Mouse (Mus musculus): ENCODE data around the gene Noc3l. TPM values are rescaled to one million over a fixed set of nuclear protein-coding genes. Genes with fewer than 3 reads are reported as not detected.

Gene Noc3l
- total RNA-seq (2012; rRNA removed) (17.2 and 20.0 TPM in 2 replicates), polyA plus RNA-seq (2012; ENCODE audit: insufficient read depth in 1 of 2, insufficient read length in 2 of 2, low read depth in 1 of 2, low replicate concordance in 2 of 2, missing spikeins in 1 of 2) (10 to 100 TPM in 1 of 2 experiments, not detected in 1; 20.3 TPM)

DNA sequence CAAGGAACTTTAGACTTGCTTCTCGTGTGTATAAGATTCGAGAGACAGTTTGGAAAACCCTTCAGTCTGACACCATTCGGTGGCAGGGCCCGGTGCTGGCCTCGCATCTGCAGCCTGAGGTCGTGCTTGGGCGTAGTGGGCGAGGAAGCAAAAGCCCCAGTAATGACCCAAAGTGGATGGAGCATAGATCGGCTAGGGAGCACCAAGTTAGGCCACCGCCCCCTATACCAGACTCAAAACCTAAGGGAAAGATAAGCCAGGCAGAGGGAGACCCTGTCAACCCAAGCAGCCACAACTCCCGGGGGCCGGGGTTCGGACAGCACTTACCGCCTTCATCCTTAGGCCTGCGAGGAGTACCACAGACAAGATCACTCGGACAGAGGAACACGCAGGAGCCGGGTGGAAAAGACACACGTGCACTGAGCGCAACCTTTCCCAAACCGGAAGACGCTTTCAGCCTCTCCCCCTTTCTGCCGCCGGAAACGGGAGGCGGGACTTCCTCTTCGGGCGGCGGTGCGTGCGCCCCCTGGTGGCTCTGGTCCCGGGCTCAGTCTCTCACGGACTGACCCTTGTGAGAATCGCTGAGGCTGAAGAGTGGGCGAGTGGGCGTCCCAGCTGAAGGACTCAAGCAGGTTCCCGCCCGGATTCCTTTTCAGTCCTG lies at the start of gene Noc3l:
Gene Noc3l, minus strand, starts transcription at position 472 of the 661 bp plus-strand sequence.
- peaks cover 0 to 10% of the 10 kb centered on the region in 2 experiments; a peak in 3 of 4 replicates for H3K4me1 ChIP-seq (ENCODE audit: control insufficient read depth in 1 of 2, insufficient read depth in 2 of 2, low read length in 2 of 2)
- TF ChIP-seq MEF2A (IDR thresholded peaks at IDR 0.05; ENCODE audit: extremely low read depth, insufficient replicate concordance, low read depth, low read length, poor library complexity, severe bottlenecking), result peak; percentile 27; the same call in 1 of the 2 replicates
- TF ChIP-seq TCF12 (IDR thresholded peaks at IDR 0.05; ENCODE audit: low read depth, low read length), result peak; percentile 67
- peak; percentile 97 for TF ChIP-seq MYC (IDR thresholded peaks at IDR 0.05; ENCODE audit: low read depth, low read length)
- TF ChIP-seq SIN3A (IDR thresholded peaks at IDR 0.05; ENCODE audit: low read length), result peak; percentile 98
- no peak for TF ChIP-seq ZC3H11A (IDR thresholded peaks at IDR 0.05; ENCODE audit: low read depth, low read length)
- peak; percentile 77 for TF ChIP-seq ZMIZ1 (IDR thresholded peaks at IDR 0.05; ENCODE audit: low read depth, low read length)
- TF ChIP-seq HCFC1 (IDR thresholded peaks at IDR 0.05; ENCODE audit: low read depth, low read length), result peak; percentile 88
- TF ChIP-seq MXI1 (IDR thresholded peaks at IDR 0.05; ENCODE audit: low read depth, low read length), result peak; percentile 100
- peak in 1 of 2 experiments; percentile 23; a peak in 1 of 4 replicates for TF ChIP-seq EP300 (IDR thresholded peaks at IDR 0.05; ENCODE audit: low read depth in 1 of 2, low read length in 2 of 2)
- TF ChIP-seq KAT2A (conservative IDR thresholded peaks at IDR 0.05; ENCODE audit: low read depth, low read length), result peak; percentile 62; the same call in 1 of the 2 replicates
- TF ChIP-seq E2F4 (IDR thresholded peaks at IDR 0.05; ENCODE audit: borderline replicate concordance, low read depth, low read length), result no peak
- no peak for TF ChIP-seq GABPA (IDR thresholded peaks at IDR 0.05; ENCODE audit: low read depth, low read length)
- no peak for TF ChIP-seq MYB (IDR thresholded peaks at IDR 0.05; ENCODE audit: low read depth, low read length)
- TF ChIP-seq ZKSCAN1 (IDR thresholded peaks at IDR 0.05; ENCODE audit: low read depth, low read length), result no peak
- TF ChIP-seq CHD1 (IDR thresholded peaks at IDR 0.05; ENCODE audit: low read depth, low read length), result no peak
- TF ChIP-seq NRF1 (IDR thresholded peaks at IDR 0.05; ENCODE audit: insufficient read depth, low read depth, low read length, poor library complexity, severe bottlenecking), result peak; percentile 59; the same call in 1 of the 2 replicates
- peak; percentile 28; the same call in 1 of the 2 replicates for TF ChIP-seq SMC3 (IDR thresholded peaks at IDR 0.05; ENCODE audit: low read depth, low read length)
- TF ChIP-seq POLR2AphosphoS2 (IDR thresholded peaks at IDR 0.05; ENCODE audit: low read length), result peak; percentile 82
- peak; percentile 74 for TF ChIP-seq TBP (IDR thresholded peaks at IDR 0.05; ENCODE audit: low read depth, low read length)
- TF ChIP-seq USF1 (IDR thresholded peaks at IDR 0.05; ENCODE audit: low read depth, low read length), result peak; percentile 37; the same call in 1 of the 2 replicates
- no peak for TF ChIP-seq TAL1 (IDR thresholded peaks at IDR 0.05; ENCODE audit: low read length)
- no peak for TF ChIP-seq JUND (IDR thresholded peaks at IDR 0.05; ENCODE audit: low read depth, low read length)
- peak; percentile 49; the same call in 1 of the 2 replicates for TF ChIP-seq MAZ (IDR thresholded peaks at IDR 0.05; ENCODE audit: low read depth, low read length)
- TF ChIP-seq POLR2AphosphoS5 (IDR thresholded peaks at IDR 0.05; ENCODE audit: borderline replicate concordance, low read depth, low read length), result no peak
- TF ChIP-seq GATA1 (IDR thresholded peaks at IDR 0.05; ENCODE audit: low read depth, low read length), result peak; percentile 34; the same call in 1 of the 2 replicates
- TF ChIP-seq USF2 (IDR thresholded peaks at IDR 0.05; ENCODE audit: borderline replicate concordance in 1 of 2, insufficient read depth in 1 of 2, low read depth in 1 of 2, low read length in 2 of 2), result no peak
- TF ChIP-seq CTCF (IDR thresholded peaks at IDR 0.05 in 2 of 3, conservative IDR thresholded peaks at IDR 0.05 in 1 of 3; ENCODE audit: control insufficient read depth in 1 of 3, insufficient read depth in 1 of 3, low read depth in 2 of 3, low read length in 3 of 3, poor library complexity in 1 of 3, severe bottlenecking in 1 of 3), result peak; percentile 64 to 93 (median 86)
- TF ChIP-seq RCOR1 (IDR thresholded peaks at IDR 0.05; ENCODE audit: low read depth, low read length), result 0 out of 2 replicates have a peak, but pooled peaks have one; percentile 23
- no peak for TF ChIP-seq RAD21 (IDR thresholded peaks at IDR 0.05; ENCODE audit: low read depth, low read length)
- TF ChIP-seq CHD2 (IDR thresholded peaks at IDR 0.05; ENCODE audit: low read length), result no peak
- peak; percentile 38; the same call in 1 of the 2 replicates for TF ChIP-seq ETS1 (IDR thresholded peaks at IDR 0.05; ENCODE audit: low read depth, low read length)
- peak; percentile 85; the same call in 1 of the 2 replicates for TF ChIP-seq NELFE (IDR thresholded peaks at IDR 0.05; ENCODE audit: low read depth, low read length)
- peak; percentile 54 to 92; a peak in 3 of 4 replicates for TF ChIP-seq POLR2A (IDR thresholded peaks at IDR 0.05; ENCODE audit: control insufficient read depth in 1 of 2, insufficient read depth in 1 of 2, low read depth in 1 of 2, low read length in 2 of 2, poor library complexity in 1 of 2)
- TF ChIP-seq MAFK (IDR thresholded peaks at IDR 0.05; ENCODE audit: borderline replicate concordance, low read depth, low read length), result no peak
- TF ChIP-seq UBTF (IDR thresholded peaks at IDR 0.05; ENCODE audit: borderline replicate concordance, insufficient read depth, low read depth, low read length), result no peak

More for the DNA sequence above, at the start of gene Noc3l:
- Histone ChIP-seq H3K4me3 (ENCODE audit: control insufficient read depth in 1 of 2, insufficient read depth in 1 of 2, low read depth in 2 of 2, low read length in 2 of 2) (peak within 1 kb of the TSS; percentile 76 to 79), H3K36me3 (ENCODE audit: control insufficient read depth in 1 of 2, insufficient read depth in 2 of 2, low read length in 2 of 2) (peaks cover 3 to 20% of the 10 kb centered on the region in 2 experiments), H3K27me3 (ENCODE audit: control insufficient read depth in 1 of 2, insufficient read depth in 2 of 2, low read length in 2 of 2) (no peaks in the 10 kb centered on the region; a peak in 1 of 4 replicates), H3K79me2 (ENCODE audit: control insufficient read depth, insufficient read depth, low read length, poor library complexity) (peaks cover 17% of the 10 kb centered on the region), H3K9me3 (replicated peaks; ENCODE audit: insufficient read depth, low read length) (no peaks in the 10 kb centered on the region), H3K27ac (ENCODE audit: control insufficient read depth, low read depth, low read length) (peak within 1 kb of the TSS; percentile 51), H3K9ac (ENCODE audit: control insufficient read depth, low read depth, low read length, poor library complexity, severe bottlenecking) (peak within 1 kb of the TSS; percentile 80)
- peak; percentile 94 for DNase-seq (ENCODE audit: low read depth, low spot score)
